Mouse (Mus musculus) embryo, embryonic 10 days (tissue): Measurements from ENCODE around the gene Slc25a26.

Experiments used
- DNase-seq: peaks from one replicate; pipeline ENCODE4 v3.0.0-alpha.2; 2015; ENCODE audit warnings: low spot score

Slc25a26 gene

GRCm38 (mm10) chr6:94640297-94640696 lies 140.2 kb downstream of the Slc25a26 start:
- DNase-seq = peak; percentile 59

DNA sequence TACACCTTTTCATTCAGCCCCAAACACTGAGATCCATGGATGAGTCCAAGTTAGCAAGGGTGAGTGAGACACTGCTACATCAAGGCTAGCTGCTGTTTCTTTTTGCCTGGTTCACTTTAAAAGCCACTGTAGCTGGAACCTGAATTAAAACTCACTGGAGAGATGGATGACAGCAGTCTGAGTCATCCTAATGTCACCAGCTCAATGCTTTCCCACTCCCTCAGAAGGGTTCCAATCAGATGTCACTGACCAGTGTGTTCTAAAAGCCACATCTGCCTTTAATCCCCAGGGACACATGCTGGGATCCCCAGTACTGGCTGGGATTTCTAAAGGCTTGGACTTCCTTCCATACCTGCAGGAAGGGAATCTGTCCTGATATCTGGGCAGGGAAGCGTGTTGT lies 141.9 kb downstream of the Slc25a26 start:
- DNase-seq = no peak

DNA sequence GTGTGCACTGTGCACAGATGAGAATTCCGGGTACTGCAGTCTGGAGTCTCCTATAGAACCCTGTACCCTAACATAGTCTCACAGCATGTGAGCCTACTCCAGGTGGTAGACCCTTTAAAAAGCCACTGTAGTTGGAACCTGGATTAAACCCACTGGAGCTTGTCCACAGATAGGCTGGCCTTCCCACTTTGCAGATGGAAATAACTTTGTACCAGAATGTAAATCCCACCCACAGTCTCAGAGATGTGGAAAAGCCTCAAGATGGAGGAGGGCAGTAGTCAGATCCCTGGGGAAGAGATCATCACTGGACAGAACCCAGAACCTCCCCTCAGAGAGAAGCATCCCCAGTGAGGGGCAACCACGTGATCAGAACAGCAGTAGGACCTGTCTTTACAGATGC lies 143.9 kb downstream of the Slc25a26 start:
- no peak for DNase-seq

DNA sequence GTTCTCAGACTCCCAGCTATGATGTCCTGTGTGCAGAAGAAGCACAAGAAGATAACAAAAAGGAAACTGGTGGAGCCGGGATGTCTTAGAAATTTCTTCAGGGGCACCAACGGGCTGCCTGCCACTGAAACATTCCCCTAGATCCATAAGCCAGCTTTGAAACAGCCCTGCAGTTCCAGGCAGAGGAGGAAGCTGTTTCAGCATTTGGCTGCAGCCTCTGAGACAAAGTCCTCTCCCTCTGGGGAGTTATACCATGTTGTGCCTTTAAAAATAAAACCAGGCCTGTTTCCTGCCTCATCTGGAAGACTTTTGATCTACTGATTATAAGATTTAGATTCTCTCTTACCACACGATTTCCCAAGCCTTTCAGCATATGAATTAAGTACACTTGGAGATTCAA lies 144.5 kb downstream of the Slc25a26 start:
- no peak for DNase-seq

DNA sequence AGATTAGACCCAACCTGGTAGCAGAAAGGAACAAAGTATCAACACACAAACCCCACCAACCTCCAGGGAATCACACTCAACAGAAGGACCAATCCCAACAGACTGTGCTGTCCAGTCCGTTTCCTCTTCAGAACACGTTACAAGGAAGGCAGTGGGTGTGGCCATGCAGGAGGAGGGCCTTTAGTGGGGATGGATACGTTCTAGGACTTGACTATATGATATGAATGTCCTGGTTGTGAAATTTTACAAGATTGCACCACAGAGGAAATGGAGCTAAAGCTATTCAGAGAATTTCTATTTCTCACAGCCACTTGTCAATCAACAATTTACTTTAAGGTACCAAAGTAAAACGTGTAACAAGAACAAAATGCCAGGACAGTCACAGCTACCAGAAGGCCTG lies 145.6 kb downstream of the Slc25a26 start:
- DNase-seq = no peak

GRCm38 (mm10) chr6:94646274-94646863 lies 146.2 kb downstream of the Slc25a26 start:
- no peak for DNase-seq

DNA sequence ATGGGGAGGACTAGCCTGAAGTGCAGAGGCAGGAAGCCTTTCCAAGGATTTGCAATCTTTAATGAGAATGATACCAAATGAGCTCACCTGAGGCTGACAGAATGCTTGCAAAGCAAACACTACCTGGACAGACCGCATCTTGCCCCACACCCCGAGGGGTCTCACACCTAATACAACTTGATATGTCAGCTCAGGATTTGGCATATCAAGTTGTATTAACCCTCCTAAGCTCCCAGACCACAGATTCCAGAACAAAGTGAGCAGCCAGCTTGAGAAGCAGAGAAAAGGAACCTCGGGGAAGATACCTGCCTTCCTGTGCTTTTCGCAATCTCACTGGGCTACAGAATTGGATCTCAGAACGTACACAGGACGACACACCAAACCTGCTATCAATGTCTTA lies 146.8 kb downstream of the Slc25a26 start:
- no peak for DNase-seq

GRCm38 (mm10) chr6:94647574-94648430 lies 147.7 kb downstream of the Slc25a26 start:
- DNase-seq = peak; percentile 67

- no peak for DNase-seq
Measured at GRCm38 (mm10) chr6:94648496-94648895, 148.4 kb downstream of the Slc25a26 start.

GRCm38 (mm10) chr6:94649637-94650036 lies 149.5 kb downstream of the Slc25a26 start:
- no peak for DNase-seq

DNA sequence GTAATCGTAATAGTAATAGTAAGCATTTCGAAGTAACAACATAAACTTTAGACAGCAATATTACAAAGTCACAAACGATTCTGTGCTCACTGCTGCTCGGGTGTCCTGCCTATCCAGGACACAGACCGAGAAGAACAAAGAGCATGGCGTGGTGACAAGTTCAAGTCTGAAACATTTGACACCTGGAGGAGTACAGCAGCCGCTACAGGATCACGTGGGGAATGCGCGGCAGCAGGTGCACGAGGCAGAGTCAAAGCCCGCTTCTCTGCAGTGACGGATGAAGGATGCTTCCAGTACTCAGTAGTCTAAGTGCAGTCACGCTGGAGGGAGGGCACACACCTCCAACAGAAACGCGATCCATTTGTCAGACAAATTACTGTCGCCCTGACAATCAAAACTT lies 151.4 kb downstream of the Slc25a26 start:
- no peak for DNase-seq

DNA sequence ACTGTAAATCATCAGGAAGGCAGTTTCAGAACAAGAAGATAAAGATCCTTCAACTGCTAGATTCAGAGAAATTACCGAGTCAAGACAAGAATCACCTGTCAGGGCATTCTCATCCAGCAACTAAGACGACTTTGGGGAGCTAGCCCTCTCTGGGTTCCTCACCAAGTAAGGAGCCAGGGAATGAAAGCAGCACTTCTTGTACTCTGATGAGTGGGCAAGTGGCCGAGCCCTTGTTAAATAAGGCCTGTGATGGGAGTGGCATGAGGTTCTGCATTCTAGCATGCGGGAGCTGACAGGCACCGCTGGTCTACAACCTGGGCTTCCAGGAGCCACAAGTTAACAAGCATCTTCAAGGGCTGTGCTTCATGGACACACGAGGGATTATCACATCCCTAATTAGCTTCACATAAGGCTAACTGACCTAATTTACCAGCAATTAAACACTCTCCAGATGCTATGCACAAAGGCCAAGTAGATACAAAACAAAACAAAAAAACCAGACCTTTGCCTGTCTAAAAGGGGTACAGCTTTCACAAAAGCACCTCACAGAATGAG lies 152.6 kb downstream of the Slc25a26 start:
- no peak for DNase-seq

- no peak for DNase-seq
Measured at GRCm38 (mm10) chr6:94653388-94654316, 153.5 kb downstream of the Slc25a26 start.
